Mouse (Mus musculus): Measurements from ENCODE around the gene Dytn. TPM values are rescaled to one million over a fixed set of nuclear protein-coding genes. Genes with fewer than 3 reads are reported as not detected.
A peak's percentile ranks its signal among the peaks of the same experiment; 100 is the strongest.

Dytn gene
- total RNA-seq, 2 experiments from 2014 or later, result not detected

- peak in 1 of 2 experiments; percentile 8 for DNase-seq (ENCODE audit: low spot score in 2 of 2)
Observed at GRCm38 (mm10) chr1:63586869-63587268, 99.9 kb downstream of the Dytn start.

- DNase-seq (ENCODE audit: low spot score in 2 of 2), result no peak
Observed at GRCm38 (mm10) chr1:63579153-63579552, 107.6 kb downstream of the Dytn start.

- no peak for DNase-seq (ENCODE audit: low spot score in 2 of 2)
Observed at GRCm38 (mm10) chr1:63576803-63577202, 109.9 kb downstream of the Dytn start.

GRCm38 (mm10) chr1:63573864-63574611 lies 112.7 kb downstream of the Dytn start:
- DNase-seq (ENCODE audit: low spot score in 2 of 2), result no peak

- DNase-seq (ENCODE audit: low spot score in 2 of 2), result no peak
Observed at GRCm38 (mm10) chr1:63573432-63573831, 113.3 kb downstream of the Dytn start.

Other genes with a start within 250 kb of the Dytn start
- gene Adam23, start 241.0 kb downstream of the Dytn start, total RNA-seq (2021), result 100 to 1,000 TPM; 173 to 177 TPM
- not detected for gene Gm39653, start 71.0 kb downstream of the Dytn start, total RNA-seq (2021)
- under 1 TPM; 0.76 to 0.82 TPM for gene Mdh1b, start 43.4 kb upstream of the Dytn start, total RNA-seq (2021)
- gene Fastkd2, start 43.7 kb upstream of the Dytn start, total RNA-seq (2021), result 10 to 100 TPM; 19.4 to 23.4 TPM
- gene 4933402D24Rik, start 82.3 kb upstream of the Dytn start, total RNA-seq (2021), result under 1 TPM in 1 of 2 experiments, not detected in 1; 0.21 TPM